Mouse (Mus musculus): ENCODE results near the gene Anapc4.

DNA sequence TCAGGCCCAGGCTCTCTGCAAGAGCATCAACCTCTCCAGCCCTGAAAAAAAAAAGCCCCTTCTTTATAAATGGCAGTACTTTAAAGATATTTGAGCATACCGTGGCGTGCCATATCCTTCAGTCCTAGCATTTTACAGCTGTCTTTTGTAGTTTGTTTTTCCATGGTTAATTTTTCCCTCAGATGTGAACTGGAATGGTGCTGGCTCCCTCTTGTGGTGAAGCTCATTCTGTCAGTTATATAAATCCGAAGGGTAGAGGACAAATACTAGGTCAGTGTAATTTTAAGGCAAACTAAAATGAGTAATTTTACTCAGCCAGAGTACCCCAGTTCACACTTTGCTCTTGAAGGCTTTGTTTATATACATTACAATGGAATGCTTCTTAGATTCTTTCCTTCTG is 12.1 kb upstream of the Anapc4 start:
- TF ChIP-seq CTCF (IDR thresholded peaks at IDR 0.05; ENCODE audit: insufficient read depth, low read length) (peak; percentile 13; the same call in 1 of the 2 replicates), POLR2A (IDR thresholded peaks at IDR 0.05; ENCODE audit: borderline replicate concordance, extremely low read depth, low read depth, low read length) (no peak)

All from lung, adult 2 months (tissue).